Mouse (Mus musculus): ENCODE measurements around the gene Cyp19a1. TPM values are rescaled to one million over a fixed set of nuclear protein-coding genes. Genes with fewer than 3 reads are reported as not detected.

Gene Cyp19a1
- polyA plus RNA-seq (2012) = not detected in 2 replicates

DNA sequence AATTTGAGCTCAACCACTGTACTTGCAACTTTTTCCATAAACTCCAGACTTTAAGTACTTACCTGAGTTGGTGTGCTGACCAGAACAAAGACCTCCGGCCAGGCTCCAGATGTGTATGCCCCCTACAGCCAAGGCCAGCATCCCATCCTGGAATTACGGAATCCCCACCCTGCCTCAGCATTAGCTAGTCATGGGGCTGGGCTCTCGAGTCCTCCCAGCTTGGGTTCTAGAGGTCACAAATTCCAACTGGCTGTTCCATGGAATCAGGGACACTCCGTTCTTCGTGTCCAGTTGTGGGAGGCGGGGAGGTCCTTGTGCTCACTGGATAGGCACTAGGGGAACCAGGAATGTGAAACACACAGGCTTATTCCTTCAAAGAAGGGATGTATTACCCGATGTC is at the start of gene Cyp19a1:
Gene Cyp19a1 (minus strand): TSS at position 101 of the 400 bp plus-strand sequence.

GRCm38 (mm10) chr9:54286331-54286987 is 18.5 kb upstream of the Cyp19a1 start, which contains the start of gene Gldn:
Gldn (plus strand) TSS chr9:54286486.

Other genes with a start within 250 kb of the Cyp19a1 start
- gene Tnfaip8l3, start 199.7 kb downstream of the Cyp19a1 start, polyA plus RNA-seq (2012) = not detected in 2 replicates
- not detected in 2 replicates for gene Gldn, start 18.4 kb upstream of the Cyp19a1 start, polyA plus RNA-seq (2012)
- gene Dmxl2, start 233.5 kb upstream of the Cyp19a1 start, polyA plus RNA-seq (2012) = 0.71 and 0.96 TPM in 2 replicates

All from megakaryocyte-erythroid progenitor cell, adult 5 weeks (primary cell).